Mouse (Mus musculus): Measurements from ENCODE around the gene Hectd4. TPM values are rescaled to one million over a fixed set of nuclear protein-coding genes. Genes with fewer than 3 reads are reported as not detected.

Gene Hectd4
- total RNA-seq, 1 experiment from 2014 or later = 34.1 TPM

DNA sequence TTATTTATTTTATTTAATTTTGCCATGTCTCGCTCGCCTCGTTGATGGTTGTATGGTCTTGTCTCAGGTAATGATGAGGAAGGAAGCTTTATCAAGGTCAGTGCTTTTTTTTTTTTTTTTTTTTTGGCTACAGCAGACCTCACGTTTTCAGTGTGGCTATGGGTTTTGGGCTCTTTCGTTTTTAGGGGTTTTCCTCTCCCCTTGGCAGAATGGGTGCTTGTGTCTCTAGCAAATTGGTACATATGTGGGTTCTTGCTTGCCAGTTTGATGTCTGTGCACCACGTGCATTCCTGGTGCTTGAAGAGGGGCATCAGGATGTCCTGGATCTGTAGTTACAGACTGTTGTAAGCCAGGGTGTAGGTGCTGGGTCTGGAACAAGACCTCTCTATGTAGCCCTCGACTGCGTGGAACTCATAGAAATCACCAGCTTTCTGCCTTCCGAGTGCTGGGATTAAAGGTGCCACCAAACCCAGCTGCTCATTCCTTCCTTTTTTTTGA lies 179.0 kb downstream of the Hectd4 start:
- no peak for ATAC-seq (replicated peaks; ENCODE audit: insufficient number of reproducible peaks, low FRiP score, low TSS enrichment, poor library complexity, severe bottlenecking)

DNA sequence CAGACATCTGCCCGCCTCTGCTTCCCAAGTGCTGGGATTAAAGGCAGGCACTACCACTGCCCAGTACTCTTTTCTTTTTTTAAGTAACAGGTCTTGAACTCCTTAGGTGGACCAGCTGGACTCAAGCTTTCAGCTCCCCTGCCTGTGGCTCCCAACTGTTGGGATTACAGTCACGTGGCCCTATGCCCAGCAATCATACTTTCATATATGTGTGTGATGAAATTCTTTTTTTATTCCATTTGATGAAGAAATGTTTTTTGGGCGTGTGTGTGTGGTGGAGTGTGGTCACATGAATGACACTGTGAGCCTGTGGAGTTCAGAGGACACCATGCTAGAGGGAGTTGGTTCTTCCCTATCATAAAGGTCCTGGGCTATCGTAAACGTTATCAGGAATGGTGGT lies 179.5 kb downstream of the Hectd4 start:
- ATAC-seq (replicated peaks; ENCODE audit: insufficient number of reproducible peaks, low FRiP score, low TSS enrichment, poor library complexity, severe bottlenecking) = no peak

DNA sequence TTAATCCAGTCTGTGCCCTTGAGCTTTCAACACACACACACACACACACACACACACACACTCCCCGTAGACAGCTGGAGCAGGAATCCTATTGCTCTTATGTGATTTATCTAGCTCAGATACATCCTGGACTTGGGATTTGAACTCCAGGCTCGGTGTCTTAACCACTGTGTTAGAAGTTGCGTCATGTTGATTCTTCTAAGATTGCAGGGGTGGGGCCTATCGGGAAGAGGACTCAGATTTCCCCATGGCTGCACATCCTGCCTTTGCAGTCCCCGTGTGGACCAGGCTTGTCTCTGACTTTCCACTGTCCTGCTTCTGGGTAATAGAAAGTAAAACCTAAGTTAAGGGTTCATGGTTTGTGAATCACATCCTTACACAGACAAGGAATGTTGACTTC lies 180.0 kb downstream of the Hectd4 start:
- no peak for ATAC-seq (replicated peaks; ENCODE audit: insufficient number of reproducible peaks, low FRiP score, low TSS enrichment, poor library complexity, severe bottlenecking)

DNA sequence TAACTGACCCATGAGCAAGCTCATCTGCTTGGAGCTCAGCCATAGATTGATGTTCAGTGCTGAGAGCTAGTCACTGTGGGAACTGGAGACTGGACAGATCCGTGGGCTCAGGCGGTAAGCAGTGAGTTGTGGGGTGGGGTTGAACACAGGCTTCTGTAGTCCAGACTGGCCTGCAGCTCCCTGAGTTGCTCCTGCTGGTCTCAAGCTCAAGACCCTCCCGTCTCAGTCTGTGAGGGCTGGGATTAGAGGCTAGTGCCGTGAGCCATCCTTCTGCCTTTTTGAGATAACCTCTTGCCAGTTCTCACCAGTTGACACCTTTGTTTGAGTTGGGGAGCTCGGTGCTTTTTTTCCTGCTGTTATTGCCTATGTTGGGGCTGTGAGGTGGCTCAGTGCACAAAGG lies 180.8 kb downstream of the Hectd4 start:
- no peak for ATAC-seq (replicated peaks; ENCODE audit: insufficient number of reproducible peaks, low FRiP score, low TSS enrichment, poor library complexity, severe bottlenecking)

DNA sequence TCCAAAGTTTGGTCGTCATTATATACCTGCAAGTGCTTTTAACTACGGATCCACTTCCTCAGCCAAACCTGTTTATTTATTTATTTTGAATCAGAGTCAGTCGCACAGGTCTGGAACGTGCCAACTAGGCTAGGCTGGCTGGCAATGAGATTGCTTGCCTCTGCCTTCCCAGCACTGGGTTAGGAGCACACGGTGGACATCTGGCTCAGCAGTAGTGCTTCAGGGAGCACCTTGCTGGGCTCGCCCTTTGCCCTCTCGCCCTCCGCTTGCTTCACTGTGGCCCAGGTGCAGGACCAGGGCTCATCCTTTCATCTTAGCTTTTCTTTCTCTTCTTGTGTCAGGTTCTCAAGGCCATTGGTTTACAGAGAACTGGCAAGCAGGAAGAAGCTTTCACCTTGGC lies 187.8 kb downstream of the Hectd4 start:
- no peak for ATAC-seq (replicated peaks; ENCODE audit: insufficient number of reproducible peaks, low FRiP score, low TSS enrichment, poor library complexity, severe bottlenecking)

DNA sequence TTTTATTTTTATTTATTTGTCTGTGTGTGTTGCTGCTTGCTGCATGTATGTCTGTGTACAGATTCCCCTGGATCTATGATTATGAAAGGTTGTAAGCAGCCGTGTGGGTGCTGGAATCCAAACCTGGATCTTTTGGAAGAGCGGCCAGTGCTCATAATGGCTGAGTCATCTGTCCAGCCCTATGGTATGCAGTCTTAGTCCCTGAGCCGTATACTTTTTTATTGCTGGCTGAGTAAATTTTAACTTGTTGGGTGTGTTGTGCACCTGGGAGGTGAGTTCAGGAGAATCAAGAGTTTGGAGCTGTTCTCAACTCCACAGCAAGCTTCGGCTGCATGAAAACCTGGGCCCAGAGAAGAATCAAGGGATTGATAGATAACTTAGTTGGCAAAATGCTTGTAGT lies 191.0 kb downstream of the Hectd4 start:
- ATAC-seq (replicated peaks; ENCODE audit: insufficient number of reproducible peaks, low FRiP score, low TSS enrichment, poor library complexity, severe bottlenecking) = no peak

Other genes with a start within 250 kb of the Hectd4 start
- gene Rph3a, start 210.1 kb upstream of the Hectd4 start, total RNA-seq (2017) = not detected in 3 replicates
- 59.8 to 88.9 TPM (median 78.3 TPM) in 3 replicates for gene Ptpn11, start 28.8 kb upstream of the Hectd4 start, total RNA-seq (2017)
- gene Rpl6, start 15.7 kb upstream of the Hectd4 start, total RNA-seq (2017) = 599 to 801 TPM (median 613 TPM) in 3 replicates
- gene Trafd1, start 165.4 kb downstream of the Hectd4 start, total RNA-seq (2017) = 146 to 183 TPM (median 155 TPM) in 3 replicates
- 11.7 to 38.6 TPM (median 24.4 TPM) in 3 replicates for gene Naa25, start 177.7 kb downstream of the Hectd4 start, total RNA-seq (2017)
- gene Tmem116, start 231.7 kb downstream of the Hectd4 start, total RNA-seq (2017) = 0.53 TPM in 1 of 3 replicates, not detected in the others
- 290 to 464 TPM (median 461 TPM) in 3 replicates for gene Erp29, start 232.3 kb downstream of the Hectd4 start, total RNA-seq (2017)